Mouse (Mus musculus): ENCODE results near the gene Kctd14. TPM values are rescaled to one million over a fixed set of nuclear protein-coding genes. Genes with fewer than 3 reads are reported as not detected.
"Not testable (repeated sequence)": the region's sequence is repeated elsewhere in the genome, so short reads cannot be mapped to it uniquely, and the experiment has no call there.

Gene Kctd14
- not detected for polyA plus RNA-seq (2021)

DNA sequence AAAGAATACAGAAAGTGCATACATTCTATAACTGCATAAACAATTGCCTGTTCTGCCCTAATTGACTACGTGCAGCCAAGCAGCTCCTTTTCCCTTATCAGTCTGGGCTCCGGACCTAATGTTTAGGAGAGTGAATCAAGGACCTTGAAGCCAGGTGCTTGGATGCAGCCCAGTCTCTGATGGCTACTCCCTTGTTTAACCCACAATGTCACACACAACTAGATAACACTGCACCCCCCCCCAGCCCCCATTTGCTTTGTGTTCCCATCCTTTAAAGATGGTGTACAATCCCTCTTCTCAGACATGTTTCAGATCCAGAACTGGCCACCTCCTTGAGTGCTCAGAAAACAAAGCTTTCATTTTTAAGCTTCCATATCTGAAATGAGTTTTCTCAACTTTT is at the start of gene Kctd14:
TSS of gene Kctd14 (plus strand) at position 301 of the 400 bp plus-strand sequence.
- POLR2A ChIA-PET; DNase-seq (ENCODE audit: low read depth, low spot score); ATAC-seq; in situ Hi-C loops (cut with MboI; ENCODE audit: low pct_unique_long_range_greater_than_20kb); H3K27me3 ChIP-seq: not testable (repeated sequence)
- CTCF ChIA-PET = interaction anchor here (1.7 kb wide), 1 partner anchor 15 kb away, joined by 5 read pairs; no protein-coding TSS in a partner anchor

- TF ChIP-seq CTCF (IDR thresholded peaks at IDR 0.05) = no peak
- no peak for DNase-seq (ENCODE audit: low read depth, low spot score)
- no peaks in the 10 kb centered on the region for H3K27me3 ChIP-seq
- in situ Hi-C loops (cut with MboI; ENCODE audit: low pct_unique_long_range_greater_than_20kb) = no loop called here
- POLR2A ChIA-PET = no interaction called here
- CTCF ChIA-PET = no interaction called here
- ATAC-seq = no peak
These were observed 44.0 kb upstream of the Kctd14 start for GRCm38 (mm10) chr7:97407145-97407544.

- ChIA-PET CTCF (interaction anchor here (1.5 to 1.7 kb wide), 2 partner anchors 10 to 168 kb away, joined by 3 read pairs; partner anchors contain the start of gene Aamdc), POLR2A (interaction anchor here (0.6 kb wide), 1 partner anchor 13 kb away, joined by 3 read pairs; no protein-coding TSS in a partner anchor)
- H3K27me3 ChIP-seq = no peaks in the 10 kb centered on the region
- TF ChIP-seq CTCF (IDR thresholded peaks at IDR 0.05) = no peak
- in situ Hi-C loops (cut with MboI; ENCODE audit: low pct_unique_long_range_greater_than_20kb) = no loop called here
- DNase-seq (ENCODE audit: low read depth, low spot score) (no peak), ATAC-seq (no peak)
These were observed 40.0 kb upstream of the Kctd14 start for GRCm38 (mm10) chr7:97411106-97411505.

- no peaks in the 10 kb centered on the region for H3K27me3 ChIP-seq
- no peak for DNase-seq (ENCODE audit: low read depth, low spot score)
- no peak for TF ChIP-seq CTCF (IDR thresholded peaks at IDR 0.05)
- ATAC-seq = no peak
- POLR2A ChIA-PET = interaction anchor here (0.6 kb wide), 1 partner anchor 13 kb away, joined by 3 read pairs; no protein-coding TSS in a partner anchor
- in situ Hi-C loops (cut with MboI; ENCODE audit: low pct_unique_long_range_greater_than_20kb) = no loop called here
- CTCF ChIA-PET = interaction anchor here (1.5 to 1.7 kb wide), 2 partner anchors 11 to 168 kb away, joined by 3 read pairs; partner anchors contain the start of gene Aamdc
These were observed 39.5 kb upstream of the Kctd14 start for GRCm38 (mm10) chr7:97411575-97411974.

- no peaks in the 10 kb centered on the region for H3K27me3 ChIP-seq
- POLR2A ChIA-PET = no interaction called here
- DNase-seq (ENCODE audit: low read depth, low spot score) (no peak), ATAC-seq (no peak)
- CTCF ChIA-PET = interaction anchor here (1.3 kb wide), 1 partner anchor 11 kb away, joined by 3 read pairs; no protein-coding TSS in a partner anchor
- in situ Hi-C loops (cut with MboI; ENCODE audit: low pct_unique_long_range_greater_than_20kb) = no loop called here
- TF ChIP-seq CTCF (IDR thresholded peaks at IDR 0.05) = no peak
These were observed 37.1 kb upstream of the Kctd14 start for GRCm38 (mm10) chr7:97413981-97414380.

DNA sequence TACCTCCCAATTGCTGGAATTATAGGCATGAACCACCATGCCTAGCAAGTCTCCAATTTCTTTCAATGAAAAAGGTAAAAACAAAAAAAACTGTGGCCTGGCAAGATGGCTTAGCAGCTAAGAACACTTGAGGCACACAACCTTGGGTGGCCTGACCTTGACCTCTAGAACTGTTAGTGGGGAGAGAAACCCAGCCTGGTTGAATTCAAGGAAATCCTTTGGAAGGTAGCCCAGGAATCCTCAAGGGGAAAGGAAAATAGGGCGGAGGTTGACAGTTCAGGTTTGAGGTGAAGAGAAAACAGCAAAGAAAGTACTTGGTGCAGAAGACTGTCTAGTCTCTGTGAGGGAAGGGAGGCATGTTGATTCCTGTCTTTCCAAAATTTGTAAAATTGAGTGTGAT is 36.7 kb upstream of the Kctd14 start:
- ChIA-PET POLR2A (no interaction called here), CTCF (interaction anchor here (1.3 kb wide), 1 partner anchor 11 kb away, joined by 3 read pairs; no protein-coding TSS in a partner anchor)
- H3K27me3 ChIP-seq = no peaks in the 10 kb centered on the region
- no peak for TF ChIP-seq CTCF (IDR thresholded peaks at IDR 0.05)
- in situ Hi-C loops (cut with MboI; ENCODE audit: low pct_unique_long_range_greater_than_20kb) = no loop called here
- no peak for DNase-seq (ENCODE audit: low read depth, low spot score)
- ATAC-seq = no peak

- ChIA-PET POLR2A (no interaction called here), CTCF (interaction anchor here (1.6 kb wide), 1 partner anchor 9 kb away, joined by 5 read pairs; no protein-coding TSS in a partner anchor)
- in situ Hi-C loops (cut with MboI; ENCODE audit: low pct_unique_long_range_greater_than_20kb) = no loop called here
- ATAC-seq (no peak), DNase-seq (ENCODE audit: low read depth, low spot score) (no peak)
- TF ChIP-seq CTCF (IDR thresholded peaks at IDR 0.05) = no peak
- H3K27me3 ChIP-seq = no peaks in the 10 kb centered on the region
These were observed 36.0 kb upstream of the Kctd14 start for GRCm38 (mm10) chr7:97414915-97415687.

DNA sequence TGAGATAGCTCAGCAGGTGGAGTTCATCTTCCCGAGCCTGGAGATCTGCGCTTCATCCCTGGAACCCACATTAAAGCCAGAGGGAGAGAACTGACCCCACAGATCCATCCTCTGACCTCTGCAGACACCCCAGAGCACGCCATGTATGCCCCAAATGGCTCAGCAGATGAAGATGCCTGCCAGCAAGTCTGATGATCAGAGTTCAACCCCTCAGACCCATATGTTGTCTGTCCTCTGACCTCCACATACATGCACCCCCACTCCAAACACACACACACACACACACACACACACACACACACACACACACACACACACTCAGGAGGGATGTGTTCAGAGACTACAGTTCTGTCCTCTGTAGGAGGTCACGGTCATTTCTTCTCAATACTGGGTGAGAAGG is 34.6 kb upstream of the Kctd14 start:
- ChIA-PET POLR2A (no interaction called here), CTCF (interaction anchor here (1.6 kb wide), 1 partner anchor 7 kb away, joined by 5 read pairs; no protein-coding TSS in a partner anchor)
- in situ Hi-C loops (cut with MboI; ENCODE audit: low pct_unique_long_range_greater_than_20kb) = no loop called here
- DNase-seq (ENCODE audit: low read depth, low spot score) = no peak
- H3K27me3 ChIP-seq = no peaks in the 10 kb centered on the region
- TF ChIP-seq CTCF (IDR thresholded peaks at IDR 0.05) = no peak
- ATAC-seq = no peak

- ATAC-seq = peak; percentile 57
- POLR2A ChIA-PET = interaction anchor here (0.5 kb wide), 1 partner anchor 381 kb away, joined by 3 read pairs; no protein-coding TSS in a partner anchor
- no peaks in the 10 kb centered on the region for H3K27me3 ChIP-seq
- CTCF ChIA-PET = no interaction called here
- in situ Hi-C loops (cut with MboI; ENCODE audit: low pct_unique_long_range_greater_than_20kb) = no loop called here
- peak; percentile 10 for DNase-seq (ENCODE audit: low read depth, low spot score)
- TF ChIP-seq CTCF (IDR thresholded peaks at IDR 0.05) = no peak
These were observed 34.0 kb upstream of the Kctd14 start, which contains the start of gene Thrsp for GRCm38 (mm10) chr7:97416906-97417777. Gene Thrsp, minus strand, starts transcription at chr7:97417730.

DNA sequence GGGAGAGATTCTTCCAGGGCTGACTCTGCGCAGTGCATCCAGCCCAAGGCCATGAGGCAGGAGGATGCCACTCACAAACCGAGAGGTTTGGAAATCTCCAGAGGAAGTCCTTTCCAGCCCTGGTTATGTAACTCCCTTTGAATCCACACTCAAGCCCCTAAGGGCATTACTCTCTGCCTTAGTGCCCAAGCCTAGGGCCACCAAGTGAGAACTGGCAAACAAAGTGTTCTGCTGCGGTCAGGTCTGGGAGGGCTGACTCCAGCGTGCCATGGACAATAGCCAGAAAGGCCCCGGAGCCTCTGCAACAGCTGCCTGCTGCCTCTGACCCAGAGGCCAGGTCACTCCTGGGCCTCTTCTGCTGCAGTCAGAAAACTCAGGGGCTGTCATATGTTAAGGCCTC is 32.4 kb upstream of the Kctd14 start:
- H3K27me3 ChIP-seq = no peaks in the 10 kb centered on the region
- no peak for TF ChIP-seq CTCF (IDR thresholded peaks at IDR 0.05)
- in situ Hi-C loops (cut with MboI; ENCODE audit: low pct_unique_long_range_greater_than_20kb) = no loop called here
- CTCF ChIA-PET = no interaction called here
- no peak for DNase-seq (ENCODE audit: low read depth, low spot score)
- POLR2A ChIA-PET = no interaction called here
- ATAC-seq = no peak
